Comparison of ENCODE assay signal across 8 mouse cellular contexts in the genomic region with DNA sequence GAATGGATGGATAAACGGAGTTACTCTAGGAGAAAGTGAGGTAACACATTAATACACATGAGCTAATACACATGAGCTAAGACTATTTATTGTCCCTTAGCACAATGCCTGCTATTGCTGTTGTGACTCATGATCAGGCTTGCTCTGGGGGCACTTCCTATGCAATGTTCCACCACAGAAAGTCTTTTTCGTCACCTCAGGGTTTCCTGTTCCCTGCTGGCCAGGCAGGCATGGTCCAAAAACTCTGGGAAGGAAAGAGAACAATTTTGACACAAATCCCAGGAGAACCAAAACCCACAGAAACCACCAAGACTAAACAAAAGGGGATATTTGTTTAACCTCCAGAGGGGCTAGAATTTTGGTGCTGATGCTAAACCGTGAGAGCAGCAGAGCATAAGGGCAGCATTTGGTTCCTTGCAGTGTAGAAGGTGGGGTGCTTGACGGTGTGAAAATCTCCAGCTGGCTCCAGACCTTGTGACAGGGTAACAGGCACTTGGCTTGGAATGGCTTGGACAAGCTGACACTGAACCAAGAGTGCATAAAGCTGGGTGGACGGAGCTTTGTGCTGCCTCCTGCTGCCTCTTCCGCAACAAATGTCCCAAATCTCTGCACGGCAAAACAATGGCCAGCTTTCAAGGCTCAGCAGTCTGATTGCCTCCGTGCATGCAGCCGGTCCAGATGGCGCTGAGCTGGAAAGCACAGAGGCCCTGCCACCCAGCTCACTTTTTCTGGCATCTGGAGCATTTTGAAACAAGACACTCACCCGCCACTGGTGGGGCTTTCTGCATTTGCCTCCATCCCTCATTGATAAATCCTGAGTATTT. TPM values are rescaled to one million over a fixed set of nuclear protein-coding genes. Genes with fewer than 3 reads are reported as not detected.
DNase-seq lines count a peak whose midpoint lies in the region; ATAC-seq and TF ChIP-seq lines count a peak whose summit lies in the region.

No protein-coding gene starts in this region.

- no peak overlapping the region for H3K4me2 ChIP-seq in neural tube, embryonic 11.5 days (ENCODE audit: low read depth)

- ATAC-seq in neural tube, embryonic 11.5 days (ENCODE audit: insufficient read depth, low FRiP score, low TSS enrichment): peak; percentile 56; the same call in 1 of the 2 replicates

- H3K27ac ChIP-seq in heart, embryonic 10.5 days: peak overlapping the region; percentile 17
- H3K27ac ChIP-seq in neural tube, embryonic 11.5 days (ENCODE audit: low read depth, low read length): peak overlapping the region; percentile 58
- H3K27ac ChIP-seq in thymus, adult 2 months (ENCODE audit: control insufficient read depth, insufficient read depth, low read length): no peak overlapping the region

- H3K4me1 ChIP-seq in heart, embryonic 10.5 days: peaks cover 19% of the 10 kb centered on the region
- peaks cover 6% of the 10 kb centered on the region for H3K4me1 ChIP-seq in neural tube, embryonic 11.5 days (ENCODE audit: control insufficient read depth, insufficient read depth, low read length)
- H3K4me1 ChIP-seq in thymus, adult 2 months (replicated peaks; ENCODE audit: control insufficient read depth, insufficient read depth, low read length): peaks cover 12% of the 10 kb centered on the region

- TF ChIP-seq POLR2A in thymus, adult 2 months (IDR thresholded peaks at IDR 0.05; ENCODE audit: control insufficient read depth, extremely low read depth, insufficient read depth, low read length, poor library complexity): no peak

- TF ChIP-seq CTCF in thymus, adult 2 months (IDR thresholded peaks at IDR 0.05; ENCODE audit: borderline replicate concordance, control insufficient read depth, extremely low read depth, insufficient read depth, low read length, poor library complexity): no peak

- H3K4me3 ChIP-seq in heart, embryonic 10.5 days: no peak overlapping the region
- H3K4me3 ChIP-seq in neural tube, embryonic 11.5 days (ENCODE audit: low read depth, low read length): no peak overlapping the region
- H3K4me3 ChIP-seq in thymus, adult 2 months (ENCODE audit: control insufficient read depth, insufficient read depth, low read length): no peak overlapping the region

- peak; percentile 65 for DNase-seq in adrenal gland, postnatal 14 days
- DNase-seq in adrenal gland, adult 18-20 months (ENCODE audit: low spot score in 2 of 2): no peak
- peak; percentile 11 for DNase-seq in thymus, postnatal 4 days
- no peak for DNase-seq in thymus, postnatal 36 days
- DNase-seq in heart, embryonic 10.5 days (ENCODE audit: low spot score): peak; percentile 70
- DNase-seq in kidney, postnatal 10 days: peak; percentile 65
- DNase-seq in neural tube, embryonic 11.5 days (ENCODE audit: low spot score): peak; percentile 59
- DNase-seq in thymus, adult 2 months: no peak

- peak overlapping the region; percentile 33; the same call in 1 of the 2 replicates for H3K9ac ChIP-seq in neural tube, embryonic 11.5 days (ENCODE audit: low read length)

- peaks cover 3% of the 10 kb centered on the region; the same call in 1 of the 2 replicates for H3K27me3 ChIP-seq in heart, embryonic 10.5 days (ENCODE audit: insufficient read depth, poor library complexity, severe bottlenecking)
- H3K27me3 ChIP-seq in neural tube, embryonic 11.5 days (ENCODE audit: control insufficient read depth, insufficient read depth, low read length): no peaks in the 10 kb centered on the region
- no peaks in the 10 kb centered on the region for H3K27me3 ChIP-seq in thymus, adult 2 months (ENCODE audit: control insufficient read depth, insufficient read depth, low read length)

- WGBS in heart, embryonic 10.5 days: 15% methylated on average over 11 of the region's 11 CpGs
- WGBS in neural tube, embryonic 11.5 days: 18% methylated on average over 11 of the region's 11 CpGs
- 79% methylated on average over 11 of the region's 11 CpGs for WGBS in thymus, adult 2 months

- no peaks in the 10 kb centered on the region for H3K9me3 ChIP-seq in heart, embryonic 10.5 days
- no peaks in the 10 kb centered on the region for H3K9me3 ChIP-seq in neural tube, embryonic 11.5 days (ENCODE audit: control insufficient read depth, low read length)

- peaks cover 4% of the 10 kb centered on the region; the same call in 1 of the 2 replicates for H3K36me3 ChIP-seq in heart, embryonic 10.5 days
- H3K36me3 ChIP-seq in neural tube, embryonic 11.5 days (ENCODE audit: control insufficient read depth, insufficient read depth, low read length): no peaks in the 10 kb centered on the region
- H3K36me3 ChIP-seq in thymus, adult 2 months (ENCODE audit: control insufficient read depth, insufficient read depth, low read length): no peaks in the 10 kb centered on the region

RNA-seq across cellular contexts. Expression of gene Fkbpl, which starts 3.6 kb away (rescaled TPM):
- 11.5 and 12.5 TPM in 2 replicates for total RNA-seq in adrenal gland, postnatal 14 days (2021)
- 10 to 100 TPM; 12.8 to 17.5 TPM for total RNA-seq in adrenal gland, adult 18-20 months (2021)
- polyA plus RNA-seq in heart, embryonic 10.5 days (2016; fragmentation: Nextera tagmentation; extraction: Ambion mirVana): 12.6 TPM in 2 replicates
- polyA plus RNA-seq in neural tube, embryonic 11.5 days (2014; fragmentation: Nextera tagmentation; extraction: Ambion mirVana): 15.5 and 17.6 TPM in 2 replicates
- polyA plus RNA-seq in thymus, adult 2 months (2012; rRNA removed): 3.4 and 5.8 TPM in 2 replicates

RNA-seq across cellular contexts. Expression of gene Atf6b, which starts 6.0 kb away (rescaled TPM):
- total RNA-seq in adrenal gland, postnatal 14 days (2021): 43.5 and 52.1 TPM in 2 replicates
- total RNA-seq in adrenal gland, adult 18-20 months (2021): 10 to 100 TPM; 46.5 to 48.6 TPM
- polyA plus RNA-seq in heart, embryonic 10.5 days (2016; fragmentation: Nextera tagmentation; extraction: Ambion mirVana): 74.0 and 76.8 TPM in 2 replicates
- 78.3 and 88.4 TPM in 2 replicates for polyA plus RNA-seq in neural tube, embryonic 11.5 days (2014; fragmentation: Nextera tagmentation; extraction: Ambion mirVana)
- polyA plus RNA-seq in thymus, adult 2 months (2012; rRNA removed): 160 and 169 TPM in 2 replicates

RNA-seq across cellular contexts. Expression of gene Prrt1, which starts 11.7 kb away (rescaled TPM):
- 8.7 and 12.4 TPM in 2 replicates for total RNA-seq in adrenal gland, postnatal 14 days (2021)
- total RNA-seq in adrenal gland, adult 18-20 months (2021): 10 to 100 TPM; 10.4 to 17.9 TPM
- 0.11 TPM in 1 of 2 replicates, not detected in the other for polyA plus RNA-seq in heart, embryonic 10.5 days (2016; fragmentation: Nextera tagmentation; extraction: Ambion mirVana)
- 0.57 and 0.87 TPM in 2 replicates for polyA plus RNA-seq in neural tube, embryonic 11.5 days (2014; fragmentation: Nextera tagmentation; extraction: Ambion mirVana)
- 361 and 385 TPM in 2 replicates for polyA plus RNA-seq in thymus, adult 2 months (2012; rRNA removed)

RNA-seq across cellular contexts. Expression of gene Ppt2, which starts 12.7 kb away (rescaled TPM):
- 49.7 and 50.0 TPM in 2 replicates for total RNA-seq in adrenal gland, postnatal 14 days (2021)
- total RNA-seq in adrenal gland, adult 18-20 months (2021): 10 to 100 TPM; 56.9 to 71.5 TPM
- polyA plus RNA-seq in heart, embryonic 10.5 days (2016; fragmentation: Nextera tagmentation; extraction: Ambion mirVana): 24.3 and 27.5 TPM in 2 replicates
- polyA plus RNA-seq in neural tube, embryonic 11.5 days (2014; fragmentation: Nextera tagmentation; extraction: Ambion mirVana): 27.6 and 30.3 TPM in 2 replicates
- 116 and 120 TPM in 2 replicates for polyA plus RNA-seq in thymus, adult 2 months (2012; rRNA removed)

RNA-seq across cellular contexts. Expression of gene Egfl8, which starts 25.2 kb away (rescaled TPM):
- 4.3 and 4.7 TPM in 2 replicates for total RNA-seq in adrenal gland, postnatal 14 days (2021)
- 1 to 10 TPM; 1.9 to 3.9 TPM for total RNA-seq in adrenal gland, adult 18-20 months (2021)
- 0.49 and 1.7 TPM in 2 replicates for polyA plus RNA-seq in heart, embryonic 10.5 days (2016; fragmentation: Nextera tagmentation; extraction: Ambion mirVana)
- polyA plus RNA-seq in neural tube, embryonic 11.5 days (2014; fragmentation: Nextera tagmentation; extraction: Ambion mirVana): 10.2 and 12.1 TPM in 2 replicates
- 13.0 and 16.0 TPM in 2 replicates for polyA plus RNA-seq in thymus, adult 2 months (2012; rRNA removed)

Comparison
In these comparisons a context has a peak if more than half of its experiments do, and no peak if none do; other contexts are left out.
1. DNase-seq: peak in adrenal gland, postnatal 14 days (single experiment), thymus, postnatal 4 days (single experiment), heart, embryonic 10.5 days (single experiment), kidney, postnatal 10 days (single experiment) and neural tube, embryonic 11.5 days (single experiment); none in adrenal gland, adult 18-20 months (0 of 2), thymus, postnatal 36 days (0 of 2) and thymus, adult 2 months (single experiment).
2. RNA of gene Prrt1, which starts 11.7 kb away (polyA plus RNA-seq): 361 to 385 TPM in thymus, adult 2 months; 0.57 to 0.87 TPM in neural tube, embryonic 11.5 days and 0.11 TPM in heart, embryonic 10.5 days; every median in the first group is over 100 times any median in the second.